Mouse (Mus musculus): ENCODE measurements around the gene Dnah2. TPM values are rescaled to one million over a fixed set of nuclear protein-coding genes. Genes with fewer than 3 reads are reported as not detected.

The Dnah2 gene
- polyA plus RNA-seq, 1 experiment from 2014 or later, result 1.9 TPM

GRCm38 (mm10) chr11:69584008-69584407 lies 35.1 kb upstream of the Dnah2 start:
- WGBS, result 83% methylated on average over 7 of the region's 7 CpGs
- Histone ChIP-seq H3K27ac (ENCODE audit: low read length) (no peak overlapping the region), H3K36me3 (ENCODE audit: control insufficient read depth, insufficient read depth, low read length) (peaks cover 20% of the 10 kb centered on the region), H3K4me3 (ENCODE audit: low read length) (no peak overlapping the region), H3K4me2 (ENCODE audit: low read depth, low read length) (no peak overlapping the region), H3K27me3 (ENCODE audit: control insufficient read depth, insufficient read depth, low read depth, low read length) (no peaks in the 10 kb centered on the region), H3K9ac (ENCODE audit: low read length) (no peak overlapping the region), H3K9me3 (ENCODE audit: control insufficient read depth, low read length) (no peaks in the 10 kb centered on the region), H3K4me1 (replicated peaks; ENCODE audit: control insufficient read depth, insufficient read depth, low read length) (peaks cover 6% of the 10 kb centered on the region)
- ATAC-seq (ENCODE audit: low read depth), result no peak

- Histone ChIP-seq H3K4me3 (ENCODE audit: low read length) (peak overlapping the region; percentile 22), H3K27ac (ENCODE audit: low read length) (no peak overlapping the region), H3K27me3 (ENCODE audit: control insufficient read depth, insufficient read depth, low read depth, low read length) (no peaks in the 10 kb centered on the region), H3K9me3 (ENCODE audit: control insufficient read depth, low read length) (no peaks in the 10 kb centered on the region), H3K9ac (ENCODE audit: low read length) (peak overlapping the region; percentile 86), H3K36me3 (ENCODE audit: control insufficient read depth, insufficient read depth, low read length) (peaks cover 3% of the 10 kb centered on the region), H3K4me1 (replicated peaks; ENCODE audit: control insufficient read depth, insufficient read depth, low read length) (peaks cover 18% of the 10 kb centered on the region), H3K4me2 (ENCODE audit: low read depth, low read length) (peak overlapping the region; percentile 72)
- no peak for ATAC-seq (ENCODE audit: low read depth)
- 61% methylated on average over 9 of the region's 9 CpGs for WGBS
Measured at GRCm38 (mm10) chr11:69582230-69582805, 33.4 kb upstream of the Dnah2 start.

GRCm38 (mm10) chr11:69581814-69582213 lies 32.9 kb upstream of the Dnah2 start:
- ATAC-seq (ENCODE audit: low read depth), result no peak
- under 1% methylated on average over 8 of the region's 8 CpGs for WGBS

GRCm38 (mm10) chr11:69581147-69581688 lies 32.3 kb upstream of the Dnah2 start:
- Histone ChIP-seq H3K27ac (ENCODE audit: low read length) (peak overlapping the region; percentile 98), H3K4me3 (ENCODE audit: low read length) (peak overlapping the region; percentile 89), H3K27me3 (ENCODE audit: control insufficient read depth, insufficient read depth, low read depth, low read length) (no peaks in the 10 kb centered on the region), H3K36me3 (ENCODE audit: control insufficient read depth, insufficient read depth, low read length) (no peaks in the 10 kb centered on the region), H3K4me1 (replicated peaks; ENCODE audit: control insufficient read depth, insufficient read depth, low read length) (peaks cover 21% of the 10 kb centered on the region), H3K9me3 (ENCODE audit: control insufficient read depth, low read length) (no peaks in the 10 kb centered on the region), H3K4me2 (ENCODE audit: low read depth, low read length) (peak overlapping the region; percentile 72), H3K9ac (ENCODE audit: low read length) (peak overlapping the region; percentile 86)
- peak; percentile 80 for ATAC-seq (ENCODE audit: low read depth)
- WGBS, result under 1% methylated on average over 36 of the region's 36 CpGs

More at GRCm38 (mm10) chr11:69581814-69582213, 32.9 kb upstream of the Dnah2 start:
- H3K4me1 ChIP-seq (replicated peaks; ENCODE audit: control insufficient read depth, insufficient read depth, low read length), result peaks cover 21% of the 10 kb centered on the region
- H3K27ac ChIP-seq (ENCODE audit: low read length), result peak overlapping the region; percentile 98
- peak overlapping the region; percentile 72 for H3K4me2 ChIP-seq (ENCODE audit: low read depth, low read length)
- H3K4me3 ChIP-seq (ENCODE audit: low read length), result peak overlapping the region; percentile 89
- H3K9ac ChIP-seq (ENCODE audit: low read length), result peak overlapping the region; percentile 86
- no peaks in the 10 kb centered on the region for H3K27me3 ChIP-seq (ENCODE audit: control insufficient read depth, insufficient read depth, low read depth, low read length)
- no peaks in the 10 kb centered on the region for H3K9me3 ChIP-seq (ENCODE audit: control insufficient read depth, low read length)
- no peaks in the 10 kb centered on the region for H3K36me3 ChIP-seq (ENCODE audit: control insufficient read depth, insufficient read depth, low read length)

GRCm38 (mm10) chr11:69580572-69581146 lies 31.7 kb upstream of the Dnah2 start:
- WGBS, result 0% methylated on average over 25 of the region's 25 CpGs
- Histone ChIP-seq H3K9me3 (ENCODE audit: control insufficient read depth, low read length) (no peaks in the 10 kb centered on the region), H3K27me3 (ENCODE audit: control insufficient read depth, insufficient read depth, low read depth, low read length) (no peaks in the 10 kb centered on the region), H3K27ac (ENCODE audit: low read length) (peak overlapping the region; percentile 98), H3K4me1 (replicated peaks; ENCODE audit: control insufficient read depth, insufficient read depth, low read length) (peaks cover 21% of the 10 kb centered on the region), H3K4me3 (ENCODE audit: low read length) (peak overlapping the region; percentile 89), H3K4me2 (ENCODE audit: low read depth, low read length) (peak overlapping the region; percentile 72), H3K9ac (ENCODE audit: low read length) (peak overlapping the region; percentile 86), H3K36me3 (ENCODE audit: control insufficient read depth, insufficient read depth, low read length) (no peaks in the 10 kb centered on the region)
- ATAC-seq (ENCODE audit: low read depth), result no peak

GRCm38 (mm10) chr11:69580091-69580514 lies 31.2 kb upstream of the Dnah2 start, which contains the start of the genes Wrap53 and Trp53:
Gene Wrap53 (minus strand): TSS chr11:69580255.
Gene Trp53 (plus strand): TSS chr11:69580359.
- peak within 1 kb of the TSS; percentile 98 for H3K27ac ChIP-seq (ENCODE audit: low read length)
- no peaks in the 10 kb centered on the region for H3K27me3 ChIP-seq (ENCODE audit: control insufficient read depth, insufficient read depth, low read depth, low read length)

GRCm38 (mm10) chr11:69579128-69580017 lies 30.5 kb upstream of the Dnah2 start:
- H3K9me3 ChIP-seq (ENCODE audit: control insufficient read depth, low read length), result no peaks in the 10 kb centered on the region
- H3K4me3 ChIP-seq (ENCODE audit: low read length), result peak overlapping the region; percentile 89
- H3K36me3 ChIP-seq (ENCODE audit: control insufficient read depth, insufficient read depth, low read length), result no peaks in the 10 kb centered on the region
- peak; percentile 94 for ATAC-seq (ENCODE audit: low read depth)
- H3K9ac ChIP-seq (ENCODE audit: low read length), result peak overlapping the region; percentile 86
- no peaks in the 10 kb centered on the region for H3K27me3 ChIP-seq (ENCODE audit: control insufficient read depth, insufficient read depth, low read depth, low read length)
- H3K4me1 ChIP-seq (replicated peaks; ENCODE audit: control insufficient read depth, insufficient read depth, low read length), result peaks cover 21% of the 10 kb centered on the region
- peak overlapping the region; percentile 87 for H3K4me2 ChIP-seq (ENCODE audit: low read depth, low read length)
- 1% methylated on average over 39 of the region's 39 CpGs for WGBS
- H3K27ac ChIP-seq (ENCODE audit: low read length), result peak overlapping the region; percentile 98

More at GRCm38 (mm10) chr11:69580091-69580514, 31.2 kb upstream of the Dnah2 start, which contains the start of the genes Wrap53 and Trp53:
- Histone ChIP-seq H3K4me3 (ENCODE audit: low read length) (peak within 1 kb of the TSS; percentile 89), H3K36me3 (ENCODE audit: control insufficient read depth, insufficient read depth, low read length) (no peaks in the 10 kb centered on the region), H3K4me1 (replicated peaks; ENCODE audit: control insufficient read depth, insufficient read depth, low read length) (peaks cover 21% of the 10 kb centered on the region), H3K4me2 (ENCODE audit: low read depth, low read length) (peak within 1 kb of the TSS; percentile 87), H3K9ac (ENCODE audit: low read length) (peak within 1 kb of the TSS; percentile 86), H3K9me3 (ENCODE audit: control insufficient read depth, low read length) (no peaks in the 10 kb centered on the region)
- under 1% methylated on average over 13 of the region's 13 CpGs for whole genome bisulfite sequencing
- ATAC-seq (ENCODE audit: low read depth), result peak; percentile 70

- Histone ChIP-seq H3K4me2 (ENCODE audit: low read depth, low read length) (peak overlapping the region; percentile 87), H3K27ac (ENCODE audit: low read length) (no peak overlapping the region; the same call in 1 of the 2 replicates), H3K4me3 (ENCODE audit: low read length) (peak overlapping the region; percentile 80), H3K27me3 (ENCODE audit: control insufficient read depth, insufficient read depth, low read depth, low read length) (no peaks in the 10 kb centered on the region), H3K4me1 (replicated peaks; ENCODE audit: control insufficient read depth, insufficient read depth, low read length) (peaks cover 21% of the 10 kb centered on the region), H3K9ac (ENCODE audit: low read length) (peak overlapping the region; percentile 81), H3K9me3 (ENCODE audit: control insufficient read depth, low read length) (no peaks in the 10 kb centered on the region), H3K36me3 (ENCODE audit: control insufficient read depth, insufficient read depth, low read length) (no peaks in the 10 kb centered on the region)
- WGBS, result 8% methylated on average over 15 of the region's 15 CpGs
- ATAC-seq (ENCODE audit: low read depth), result no peak
Measured at GRCm38 (mm10) chr11:69578301-69578700, 29.4 kb upstream of the Dnah2 start.
